Mouse (Mus musculus) T-helper 2 cell (primary cell): ENCODE results near the gene Ninl.
"Not testable (repeated sequence)": the region's sequence is repeated elsewhere in the genome, so short reads cannot be mapped to it uniquely, and the experiment has no call there.

ENCODE experiments used
- in situ Hi-C: fragments of 300-600 bp; cut with MboI, MseI; formaldehyde crosslinking; loops from one replicate; pipeline ENCODE4 v1.15.1; 2025; ENCODE audit warnings: high pct_unique_total_duplicates

Ninl gene

DNA sequence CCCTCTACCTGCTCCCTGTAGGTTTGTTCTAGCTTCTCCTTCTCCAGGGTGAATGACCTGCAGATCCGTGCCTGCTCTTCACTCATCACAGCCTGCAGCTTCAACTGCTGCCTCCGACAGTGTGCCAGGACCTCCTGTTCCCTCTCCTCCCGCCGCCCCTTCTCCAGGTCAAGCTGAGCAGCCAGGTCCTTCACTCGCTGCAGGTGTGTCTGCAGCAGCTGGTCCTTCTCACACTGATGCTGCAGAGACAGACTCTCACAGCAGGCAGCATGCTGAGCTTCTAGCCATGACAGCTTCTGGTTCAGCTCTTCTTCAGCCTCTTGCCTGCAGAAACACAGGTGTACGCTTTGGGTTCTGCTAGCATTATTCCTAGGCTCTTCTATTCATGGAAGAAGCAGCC lies 89.1 kb downstream of the Ninl start:
- in situ Hi-C loops, result loop anchor here (25.0 kb wide), 1 partner anchor 362 kb away; no protein-coding TSS in a partner anchor

- in situ Hi-C loops, result loop anchor here (25.0 kb wide), 1 partner anchor 363 kb away; no protein-coding TSS in a partner anchor
Measured at GRCm38 (mm10) chr2:150949652-150950051, 89.5 kb downstream of the Ninl start.

DNA sequence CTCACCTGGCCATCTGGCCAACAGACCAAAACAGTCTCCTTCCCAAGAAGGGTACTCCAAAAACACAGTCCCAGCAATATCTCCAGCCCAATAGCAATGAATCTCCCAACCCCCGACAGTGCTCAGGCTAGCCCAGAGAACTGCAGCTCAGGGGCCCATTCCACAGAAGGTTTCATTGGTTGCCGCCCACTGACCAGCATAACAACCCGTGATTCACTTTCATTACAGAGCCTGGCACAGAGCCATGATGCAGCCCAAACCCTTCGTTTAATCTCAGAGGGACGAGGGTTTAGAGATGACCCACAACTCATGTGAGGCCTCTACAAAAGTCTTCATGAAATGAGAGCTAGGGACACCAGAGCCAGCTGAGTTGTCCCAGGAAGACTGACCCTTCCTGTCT lies 90.4 kb downstream of the Ninl start:
- in situ Hi-C loops, result no loop called here

- in situ Hi-C loops, result not testable (repeated sequence)
Measured at GRCm38 (mm10) chr2:150947880-150948611, 91.1 kb downstream of the Ninl start.

DNA sequence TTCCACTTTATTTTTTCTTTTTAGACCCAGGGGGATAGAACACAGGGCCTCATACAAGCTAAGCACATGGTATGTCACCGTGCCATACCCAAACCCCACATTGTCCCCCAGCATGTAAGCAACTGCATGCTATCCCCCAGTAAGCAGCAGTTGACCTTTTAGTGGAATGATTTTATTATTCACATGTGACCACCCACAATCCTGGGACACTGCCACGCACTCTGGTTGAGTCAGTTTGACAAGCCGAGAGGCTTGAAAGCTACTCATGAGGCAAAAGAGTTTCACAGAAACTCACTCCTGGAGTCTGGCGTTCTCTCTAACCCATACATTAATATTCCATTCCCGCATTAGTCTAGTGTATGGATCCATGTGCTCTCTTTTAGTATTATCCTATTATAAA lies 91.8 kb downstream of the Ninl start:
- in situ Hi-C loops, result not testable (repeated sequence)

GRCm38 (mm10) chr2:150944017-150944416 lies 95.2 kb downstream of the Ninl start:
- in situ Hi-C loops, result no loop called here

- in situ Hi-C loops, result no loop called here
Measured at GRCm38 (mm10) chr2:150934659-150935058, 104.5 kb downstream of the Ninl start.

GRCm38 (mm10) chr2:150933482-150933881 lies 105.7 kb downstream of the Ninl start:
- in situ Hi-C loops, result no loop called here

DNA sequence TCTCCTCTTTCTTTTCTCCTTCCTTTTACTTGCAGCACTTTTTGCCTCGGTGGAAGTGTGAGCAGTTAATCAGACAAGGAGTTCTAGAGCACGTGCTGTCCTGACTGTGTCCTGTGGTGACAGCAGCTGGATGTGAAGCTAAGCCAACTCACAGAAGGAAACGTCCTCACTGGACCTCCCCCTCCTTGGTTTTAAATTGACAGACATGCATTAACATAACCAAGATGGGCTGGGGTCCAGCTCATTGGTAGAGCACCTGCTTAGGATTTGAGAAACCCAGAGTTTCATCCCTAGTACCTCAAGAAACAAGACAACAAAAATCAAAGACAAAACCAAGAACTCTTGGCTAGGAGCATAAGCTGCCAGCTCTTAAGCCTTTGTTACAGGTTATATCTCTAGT lies 108.4 kb downstream of the Ninl start:
- in situ Hi-C loops, result no loop called here

- in situ Hi-C loops, result no loop called here
Measured at GRCm38 (mm10) chr2:150929156-150929555, 110.0 kb downstream of the Ninl start.

- in situ Hi-C loops, result no loop called here
Measured at GRCm38 (mm10) chr2:150927038-150927720, 112.0 kb downstream of the Ninl start.

DNA sequence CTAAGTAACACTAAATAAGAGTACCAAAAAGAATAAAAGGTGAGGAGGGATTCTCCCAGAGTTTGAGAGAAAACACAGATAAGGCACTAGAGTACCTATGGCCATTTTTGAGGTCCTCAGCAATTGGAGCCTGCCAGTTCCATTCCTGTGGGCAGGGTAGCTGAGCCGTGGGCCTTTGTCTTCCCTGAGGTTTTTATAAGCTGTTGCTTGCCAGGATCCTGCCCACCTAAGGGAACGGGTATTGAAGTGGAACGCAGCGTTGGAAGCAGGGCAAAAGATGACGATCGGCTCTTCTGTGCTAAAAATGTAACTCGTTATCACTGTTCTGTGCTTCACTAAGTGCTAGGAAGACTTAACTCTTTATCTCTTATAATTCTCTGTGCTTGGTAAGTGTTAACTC lies 115.7 kb downstream of the Ninl start:
- in situ Hi-C loops, result no loop called here

GRCm38 (mm10) chr2:150923026-150923425 lies 116.2 kb downstream of the Ninl start:
- in situ Hi-C loops, result no loop called here

- in situ Hi-C loops, result no loop called here
Measured at GRCm38 (mm10) chr2:150922165-150922564, 117.0 kb downstream of the Ninl start.

GRCm38 (mm10) chr2:150921697-150922096 lies 117.5 kb downstream of the Ninl start:
- in situ Hi-C loops, result no loop called here

GRCm38 (mm10) chr2:150920543-150920942 lies 118.6 kb downstream of the Ninl start:
- in situ Hi-C loops, result no loop called here

DNA sequence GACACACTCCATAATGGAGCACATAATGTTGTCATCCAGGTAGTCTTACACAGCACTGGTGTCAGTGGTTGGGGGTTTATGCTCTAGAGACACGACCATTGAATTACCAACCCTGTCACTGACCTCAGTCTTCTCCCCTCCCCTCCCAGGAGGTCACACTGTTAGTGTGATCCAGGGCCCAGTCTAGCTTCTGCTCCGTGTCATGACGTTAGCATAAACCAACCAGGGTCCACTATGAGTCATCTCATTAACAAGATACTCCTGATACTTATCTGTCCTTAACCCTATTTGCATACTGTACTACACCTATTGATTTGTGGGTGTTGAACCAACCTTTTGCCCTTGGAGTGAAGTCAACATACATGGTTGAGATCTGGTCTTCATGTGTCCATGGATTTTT lies 120.5 kb downstream of the Ninl start:
- in situ Hi-C loops, result no loop called here

DNA sequence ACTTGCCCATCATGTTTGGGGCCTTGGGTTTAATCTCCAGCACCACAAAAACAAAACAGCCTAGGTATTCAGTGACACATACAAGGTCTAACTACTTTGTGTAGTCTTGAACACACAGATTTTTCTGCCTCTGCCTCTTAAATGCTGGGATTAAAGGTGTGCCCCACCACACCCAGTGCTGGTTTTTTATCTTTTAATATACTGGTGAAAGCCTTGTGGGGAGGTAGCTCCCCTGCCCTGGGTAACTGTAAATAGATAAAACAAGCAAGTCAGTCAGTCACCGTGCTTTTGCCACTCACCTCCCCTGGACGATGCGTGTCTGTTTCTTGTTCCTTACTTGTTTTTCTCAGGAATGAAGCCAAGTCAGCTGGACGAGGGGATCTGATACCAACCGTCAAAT lies 123.4 kb downstream of the Ninl start:
- in situ Hi-C loops, result no loop called here

GRCm38 (mm10) chr2:150914781-150915515 lies 124.2 kb downstream of the Ninl start:
- in situ Hi-C loops, result no loop called here

DNA sequence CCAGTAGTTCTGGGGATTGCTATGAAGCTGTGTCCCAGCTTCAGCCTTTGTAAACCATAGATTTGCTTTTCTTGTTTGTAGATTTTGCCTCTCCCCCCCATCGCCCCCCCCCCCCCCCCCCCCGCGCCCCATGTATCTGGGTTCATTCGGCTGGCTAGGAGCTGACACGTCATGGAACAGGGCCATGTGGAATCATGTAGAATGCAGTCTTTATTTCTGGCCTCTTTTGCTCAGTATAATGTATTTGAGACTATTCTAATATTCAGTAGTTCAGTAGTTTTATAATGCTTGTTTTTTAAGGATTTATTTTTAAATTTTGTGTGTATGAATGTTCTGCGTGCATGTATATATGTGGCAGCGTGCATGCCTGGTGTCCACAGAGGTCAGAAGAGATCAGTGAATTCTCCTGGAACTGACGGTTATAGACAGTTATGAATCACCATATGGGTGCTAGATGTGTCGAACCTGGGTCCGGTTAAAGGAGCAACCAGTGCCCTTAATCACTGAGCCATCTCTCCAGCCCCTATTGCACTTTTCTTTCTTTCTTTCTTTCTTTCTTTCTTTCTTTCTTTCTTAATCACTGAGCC lies 128.8 kb downstream of the Ninl start:
- in situ Hi-C loops, result no loop called here

DNA sequence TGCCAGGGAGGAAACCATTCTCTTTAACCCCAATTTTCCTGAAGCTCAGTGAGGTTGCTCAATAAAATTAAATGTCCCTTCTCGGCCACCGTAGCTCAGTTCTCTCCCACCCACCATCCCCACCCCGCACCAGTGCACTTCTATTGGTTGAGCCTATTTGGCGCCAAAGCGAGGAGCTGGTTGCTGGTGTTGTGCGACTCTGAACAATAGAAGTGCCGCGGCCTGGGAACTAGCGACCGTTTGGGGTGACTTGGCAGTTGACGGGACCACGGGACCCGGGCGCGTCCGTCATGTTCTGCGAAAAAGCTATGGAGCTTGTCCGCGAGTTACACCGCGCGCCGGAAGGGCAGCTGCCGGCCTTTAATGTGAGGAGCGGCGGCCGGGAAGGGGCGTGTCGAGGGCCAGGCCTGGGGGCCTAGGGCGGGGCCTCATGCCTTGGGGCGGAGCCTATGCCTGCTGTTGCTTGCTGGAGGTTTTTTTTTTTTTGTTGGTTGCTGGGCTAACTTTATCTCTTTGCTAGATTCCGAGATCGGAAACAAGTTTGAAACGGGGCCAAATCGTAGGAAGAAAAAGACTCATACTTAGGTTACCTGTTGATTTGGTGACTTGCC lies 129.6 kb downstream of the Ninl start:
- in situ Hi-C loops, result no loop called here

DNA sequence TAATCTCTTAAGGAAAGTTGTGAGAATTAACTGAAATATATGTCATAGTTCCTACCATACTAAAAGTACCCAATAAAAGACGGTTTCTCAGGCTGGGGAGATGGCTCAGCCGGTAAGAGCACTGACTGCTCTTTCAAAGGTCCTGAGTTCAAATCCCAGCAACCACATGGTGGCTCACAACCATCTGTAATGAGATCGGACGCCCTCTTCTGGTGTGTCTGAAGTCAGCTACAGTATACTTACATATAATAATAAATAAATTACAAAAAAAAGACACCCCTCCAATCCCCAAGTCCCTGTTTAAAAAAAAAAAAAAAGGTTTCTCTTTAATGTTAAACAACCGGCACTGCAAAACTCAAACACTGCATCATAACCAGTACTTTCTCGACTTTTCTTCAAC lies 130.3 kb downstream of the Ninl start:
- in situ Hi-C loops, result not testable (repeated sequence)
